Mouse (Mus musculus) lung, adult 2 months (tissue): ENCODE measurements around the gene Otulinl. TPM values are rescaled to one million over a fixed set of nuclear protein-coding genes. Genes with fewer than 3 reads are reported as not detected.

Source experiments
- DNase-seq: peaks from one replicate; pipeline ENCODE4 v3.0.0; 2022
- H3K4me1 ChIP-seq: fragments of 200-500 bp; 2 replicates; pipeline ENCODE4 v1.6.1; 2011; ENCODE audit warnings: low read length; ENCODE audit not compliant: control insufficient read depth, insufficient read depth
- H3K4me3 ChIP-seq: fragments of 200-500 bp; replicated peaks from 2 replicates; pipeline ENCODE3; 2011; ENCODE audit warnings: low read depth, mild to moderate bottlenecking, control low read depth, low read length; ENCODE audit errors: extremely low read depth
- CTCF ChIP-seq: fragments of 200-500 bp; IDR thresholded peaks from 2 replicates; pipeline ENCODE4 v1.5.1; 2011; ENCODE audit warnings: mild to moderate bottlenecking, low read length, control low read depth; ENCODE audit not compliant: insufficient read depth
- POLR2A ChIP-seq: fragments of 200-500 bp; IDR thresholded peaks from 2 replicates; pipeline ENCODE4 v1.6.1; 2011; ENCODE audit warnings: low read depth, mild to moderate bottlenecking, control low read depth, low read length, borderline replicate concordance; ENCODE audit errors: extremely low read depth
- WGBS: fragments of 180-500 bp; shearing (Covaris S2); methylation state at CpG from one replicate; pipeline ENCODE4 v1.1.7; 2018; 5-methylcytosine and 5-hydroxymethylcytosine counted together
- polyA plus RNA-seq: library from polyadenylated mRNA; depleted of rRNA; stranded (reverse); fragments of >200 nt; gene quantifications from 2 replicates; pipeline ENCODE4 v1.2.3, GENCODE M21; 2012

Gene Otulinl
- polyA plus RNA-seq, 1 experiment, result 9.9 TPM

DNA sequence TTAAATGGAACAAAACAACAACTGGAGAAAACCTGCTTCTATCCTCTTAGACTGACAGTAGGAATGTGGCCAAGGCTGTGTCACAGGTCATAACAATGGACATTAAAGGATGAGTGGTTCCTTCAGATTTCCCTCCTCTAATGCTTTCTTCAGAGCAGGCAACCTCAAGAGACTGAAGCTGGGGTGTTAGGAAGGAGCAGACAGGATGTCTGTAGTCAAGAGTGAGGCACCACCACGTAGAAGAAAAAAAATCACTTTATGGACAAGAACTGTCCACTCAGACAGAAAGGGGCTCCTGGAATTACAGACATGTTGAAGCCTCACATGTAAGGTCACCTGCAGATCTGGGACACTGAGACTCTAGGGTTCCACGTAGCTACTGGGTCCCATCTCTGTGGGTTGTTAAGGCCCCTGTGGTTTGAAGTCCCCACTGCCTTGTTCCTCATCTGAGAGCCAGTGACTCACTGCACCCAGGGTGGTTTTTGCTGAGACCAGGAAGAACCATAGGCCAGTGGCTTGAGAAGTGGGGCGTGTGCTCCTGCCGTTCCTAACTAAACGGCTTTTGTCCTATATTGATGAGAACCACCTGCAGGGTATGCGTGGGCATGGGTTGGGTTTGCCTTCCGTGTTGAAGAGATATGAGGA is 27.7 kb upstream of the Otulinl start:
- 73% methylated on average over 7 of the region's 7 CpGs for WGBS
- no peak for DNase-seq
- TF ChIP-seq POLR2A, result no peak
- no peak for TF ChIP-seq CTCF
- peaks cover 3% of the 10 kb centered on the region; the same call in 1 of the 2 replicates for H3K4me1 ChIP-seq
- no peak overlapping the region for H3K4me3 ChIP-seq

DNA sequence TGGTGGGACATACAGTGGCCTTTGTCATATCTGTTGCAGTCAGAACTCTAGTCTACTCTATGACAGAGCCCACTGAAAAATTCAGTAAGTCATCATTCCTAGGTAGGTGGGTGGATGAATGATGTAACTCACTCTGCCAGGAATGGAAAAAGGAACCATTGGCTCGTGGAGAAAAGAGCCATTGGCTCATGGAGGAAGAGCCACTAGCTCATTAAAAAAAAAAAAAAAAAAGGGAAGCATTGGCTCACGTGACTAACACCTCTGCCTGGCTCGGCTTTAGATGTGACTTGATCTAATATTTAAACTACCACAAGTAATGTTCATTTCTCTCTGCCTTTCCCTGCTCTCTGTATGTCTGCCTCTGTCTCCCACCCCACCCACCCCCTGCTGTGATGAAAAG is 27.1 kb upstream of the Otulinl start:
- Histone ChIP-seq H3K4me1 (peaks cover 3% of the 10 kb centered on the region; the same call in 1 of the 2 replicates), H3K4me3 (no peak overlapping the region)
- no peak for DNase-seq
- 42% methylated on average over 3 of the region's 3 CpGs for WGBS
- TF ChIP-seq CTCF, result no peak
- no peak for TF ChIP-seq POLR2A

DNA sequence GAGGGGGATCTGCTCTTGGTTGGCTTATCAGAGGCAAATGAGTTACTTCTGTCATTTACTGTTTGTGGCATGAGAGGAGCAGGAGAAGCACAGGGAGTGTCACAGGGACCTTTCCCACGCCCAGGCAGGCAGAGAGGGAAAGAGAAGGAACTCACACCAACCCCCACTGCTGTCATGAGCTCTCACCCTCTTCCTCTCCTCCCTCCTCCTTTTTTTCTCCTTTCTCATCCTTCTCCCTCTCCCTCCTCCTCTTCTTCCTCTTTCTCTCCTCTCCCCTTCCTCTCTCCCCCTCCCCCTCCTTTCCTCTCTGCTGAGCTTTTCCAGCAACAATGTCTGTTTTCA is 21.6 kb upstream of the Otulinl start:
- Histone ChIP-seq H3K4me3 (no peak overlapping the region), H3K4me1 (0 out of 2 replicates have a peak, but pooled peaks cover 3% of the 10 kb centered on the region)
- WGBS, result 25% methylated on average over 1 of the region's 1 CpGs
- DNase-seq, result no peak
- TF ChIP-seq POLR2A (no peak), CTCF (no peak)

DNA sequence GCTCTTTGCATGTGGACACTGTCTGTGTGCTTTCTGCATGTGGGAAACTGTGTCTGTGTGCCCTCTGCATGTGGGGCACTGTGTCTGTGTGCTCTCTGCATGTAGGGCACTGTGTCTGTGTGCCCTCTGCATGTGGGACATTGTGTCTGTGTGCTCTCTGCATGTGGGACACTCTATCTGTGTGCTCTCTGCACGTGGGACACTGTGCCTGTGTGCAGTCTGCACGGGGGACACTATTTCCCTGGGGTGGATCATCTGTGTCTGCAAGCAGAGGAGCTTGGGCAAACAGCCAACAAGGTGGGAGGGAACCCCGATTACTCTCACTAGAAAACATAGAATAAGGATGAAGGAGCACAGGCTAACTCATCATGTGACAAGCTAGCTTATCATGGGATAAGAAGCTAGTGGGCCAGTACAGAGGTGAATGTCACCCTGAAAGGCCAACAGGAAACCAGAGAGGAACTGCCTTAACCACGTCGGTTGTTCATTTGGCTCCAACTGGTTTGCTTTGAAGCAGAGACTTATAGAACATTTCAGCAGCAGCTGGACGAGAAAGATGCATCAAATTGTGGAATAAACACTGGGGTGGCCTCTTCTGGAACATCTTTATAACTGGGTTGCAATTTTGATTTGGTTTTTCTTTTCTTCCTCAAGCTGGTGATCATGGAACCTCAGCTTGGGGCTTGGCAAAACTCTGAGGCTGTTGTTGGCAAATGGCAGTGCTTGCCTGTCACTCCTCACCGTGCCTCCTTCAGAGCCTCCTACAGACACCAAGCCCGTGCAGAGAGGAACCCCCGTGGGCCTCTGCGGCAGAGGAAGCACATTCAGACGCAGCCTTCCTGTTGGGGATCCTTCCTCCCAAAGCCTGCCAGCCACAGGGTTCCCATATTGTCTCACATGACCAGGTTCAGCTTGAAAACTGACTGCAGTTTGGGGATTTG is 20.9 kb upstream of the Otulinl start:
- H3K4me1 ChIP-seq, result 0 out of 2 replicates have a peak, but pooled peaks cover 3% of the 10 kb centered on the region
- TF ChIP-seq POLR2A (no peak), CTCF (no peak)
- H3K4me3 ChIP-seq, result no peak overlapping the region
- whole genome bisulfite sequencing, result 18% methylated on average over 11 of the region's 11 CpGs
- no peak for DNase-seq

DNA sequence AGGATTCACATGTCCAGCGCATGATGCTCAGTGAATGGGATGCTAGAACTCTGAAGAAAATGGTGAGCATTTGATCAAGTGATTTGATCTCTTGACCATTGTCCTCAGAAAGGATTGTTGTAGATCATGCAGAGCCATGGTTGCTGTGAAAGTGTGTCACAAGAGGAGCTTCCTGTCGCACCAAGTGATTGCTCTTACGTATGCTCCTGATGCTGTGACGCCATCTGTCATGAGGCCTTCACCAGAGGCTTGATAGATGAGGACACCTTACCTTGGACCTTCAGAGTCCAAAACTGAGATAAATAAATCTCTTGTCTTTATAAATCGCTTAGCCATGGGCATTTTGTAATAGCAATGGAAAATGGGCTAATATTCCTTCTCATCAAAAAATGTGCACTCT is 16.3 kb upstream of the Otulinl start:
- DNase-seq, result no peak
- Histone ChIP-seq H3K4me3 (no peak overlapping the region), H3K4me1 (0 out of 2 replicates have a peak, but pooled peaks cover under 1% of the 10 kb centered on the region)
- TF ChIP-seq CTCF (no peak), POLR2A (no peak)
- WGBS, result 88% methylated on average over 5 of the region's 5 CpGs

DNA sequence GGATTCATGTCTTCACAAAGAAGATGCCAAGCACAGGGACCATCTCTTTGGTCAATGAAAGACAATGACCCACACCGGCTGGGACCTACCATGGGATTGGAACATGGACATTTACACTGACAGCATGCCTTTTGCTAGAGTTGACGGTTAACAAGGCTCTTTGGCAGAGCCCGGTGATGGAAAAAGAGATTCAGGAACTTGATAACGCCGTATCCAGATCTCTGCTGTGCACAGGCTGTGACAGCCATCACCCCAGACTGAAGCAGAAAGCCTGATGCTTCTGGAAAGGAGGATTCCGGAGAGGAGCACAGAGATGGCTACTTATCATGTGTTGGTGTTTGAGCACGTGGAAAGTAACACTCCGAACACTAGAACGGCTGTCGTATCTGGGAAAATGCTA is 11.9 kb upstream of the Otulinl start:
- TF ChIP-seq POLR2A (no peak), CTCF (no peak)
- no peak for DNase-seq
- no peak overlapping the region for H3K4me3 ChIP-seq
- 79% methylated on average over 10 of the region's 10 CpGs for WGBS
- no peaks in the 10 kb centered on the region for H3K4me1 ChIP-seq

DNA sequence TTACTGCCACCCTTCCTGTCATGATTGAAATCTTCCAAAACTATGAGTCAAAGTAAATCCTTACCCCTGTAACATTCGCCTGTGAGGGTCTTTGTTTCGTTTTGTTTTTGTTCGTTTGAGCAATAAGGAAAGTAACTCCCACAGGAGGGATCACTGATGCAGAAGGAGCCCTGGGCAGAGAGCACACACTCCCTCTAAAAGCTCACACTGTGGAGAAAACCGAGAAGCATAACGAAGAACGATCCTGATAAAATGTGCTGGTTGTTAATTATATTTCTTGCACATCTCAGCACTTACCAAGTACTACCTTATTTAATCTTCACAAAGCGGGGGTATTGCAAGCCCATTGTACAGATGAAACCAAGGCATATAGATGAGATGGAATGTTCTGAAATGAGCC is 10.8 kb upstream of the Otulinl start:
- no peak for DNase-seq
- H3K4me1 ChIP-seq, result no peaks in the 10 kb centered on the region
- TF ChIP-seq POLR2A (no peak), CTCF (no peak)
- WGBS, result 87% methylated on average over 7 of the region's 7 CpGs
- no peak overlapping the region for H3K4me3 ChIP-seq

DNA sequence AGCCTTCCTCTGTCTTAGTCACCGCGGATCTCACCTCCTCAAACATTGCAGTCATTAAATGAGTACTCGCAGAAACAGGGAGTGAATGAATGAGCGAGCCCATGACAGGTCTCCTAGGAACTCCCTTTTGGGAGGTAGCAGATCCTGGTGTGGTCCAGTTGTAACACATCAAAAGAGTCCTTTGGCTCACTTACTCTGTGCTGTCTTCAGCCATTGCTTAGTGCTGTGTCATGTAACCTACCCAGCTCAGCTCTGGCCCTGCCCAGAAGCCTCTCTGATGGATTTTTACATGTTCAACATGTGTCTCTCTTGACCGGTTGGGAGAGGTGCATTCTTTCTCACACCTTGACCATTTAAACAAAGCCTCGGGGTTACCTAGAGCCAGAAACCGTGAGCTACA is 9.8 kb upstream of the Otulinl start:
- H3K4me3 ChIP-seq, result no peak overlapping the region
- WGBS, result 79% methylated on average over 7 of the region's 7 CpGs
- TF ChIP-seq CTCF (no peak), POLR2A (no peak)
- DNase-seq, result no peak
- no peaks in the 10 kb centered on the region for H3K4me1 ChIP-seq

DNA sequence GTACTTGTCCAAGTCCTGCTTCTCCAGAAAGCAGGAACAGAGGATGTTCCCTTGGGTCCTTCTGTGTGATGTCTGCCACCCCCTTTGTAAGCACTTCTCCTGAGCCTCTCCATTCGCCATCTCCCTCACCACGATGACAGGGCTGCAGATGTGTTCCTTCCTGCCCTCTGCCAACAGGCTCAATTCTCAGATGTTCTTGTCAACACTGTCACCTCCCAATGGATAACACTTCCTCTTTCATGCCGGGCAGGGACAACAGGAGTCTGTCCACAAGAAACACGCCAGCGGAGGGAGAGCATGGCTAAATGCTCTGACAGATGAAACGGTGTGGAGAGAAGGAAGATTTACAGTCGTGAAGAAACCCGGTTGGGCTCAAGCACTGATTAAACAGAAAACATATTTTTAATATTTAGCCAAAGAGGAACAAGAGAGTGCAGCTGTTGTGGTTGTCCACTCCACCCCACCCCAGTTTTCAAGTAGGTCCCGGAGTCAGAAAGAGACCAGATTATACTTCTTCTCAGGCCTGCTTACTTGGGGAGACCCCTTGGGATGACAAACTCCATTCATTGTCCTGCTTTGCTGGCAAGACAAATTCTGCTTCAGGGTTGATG is 6.8 kb upstream of the Otulinl start:
- Histone ChIP-seq H3K4me3 (no peak overlapping the region), H3K4me1 (no peaks in the 10 kb centered on the region)
- TF ChIP-seq POLR2A (no peak), CTCF (no peak)
- no peak for DNase-seq
- 26% methylated on average over 9 of the region's 9 CpGs for WGBS
